Mouse (Mus musculus) cerebellum, postnatal 10 days (tissue): ENCODE measurements around the gene Kcng1.
A peak's percentile ranks its signal among the peaks of the same experiment; 100 is the strongest.

Source experiments
- DNase-seq, 2 experiments: peaks; one replicate each; pipeline ENCODE4 v3.0.0; 2021; ENCODE audit warnings: mixed read lengths in 2 of 2

Kcng1 gene

DNA sequence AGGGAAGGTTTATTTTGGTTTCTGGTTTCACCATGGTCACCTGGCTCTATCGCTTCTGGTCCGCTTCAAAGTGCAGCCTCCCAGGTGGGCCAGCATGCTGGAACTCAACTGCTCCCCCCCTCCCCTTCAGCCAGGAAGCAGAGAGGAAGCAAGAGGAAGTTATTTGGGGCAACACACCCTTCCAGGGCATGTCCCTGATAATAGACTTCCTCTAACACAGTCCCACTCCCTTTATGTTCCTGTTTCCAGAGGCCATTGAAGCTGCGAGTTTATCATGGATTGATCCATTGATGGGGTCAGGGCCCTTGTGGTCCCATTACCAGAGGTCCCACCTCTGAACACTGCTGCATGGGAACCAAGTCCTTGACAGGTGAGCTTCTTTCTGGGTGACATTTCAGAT, 21.4 kb downstream of the Kcng1 start:
- no peak for DNase-seq

DNA sequence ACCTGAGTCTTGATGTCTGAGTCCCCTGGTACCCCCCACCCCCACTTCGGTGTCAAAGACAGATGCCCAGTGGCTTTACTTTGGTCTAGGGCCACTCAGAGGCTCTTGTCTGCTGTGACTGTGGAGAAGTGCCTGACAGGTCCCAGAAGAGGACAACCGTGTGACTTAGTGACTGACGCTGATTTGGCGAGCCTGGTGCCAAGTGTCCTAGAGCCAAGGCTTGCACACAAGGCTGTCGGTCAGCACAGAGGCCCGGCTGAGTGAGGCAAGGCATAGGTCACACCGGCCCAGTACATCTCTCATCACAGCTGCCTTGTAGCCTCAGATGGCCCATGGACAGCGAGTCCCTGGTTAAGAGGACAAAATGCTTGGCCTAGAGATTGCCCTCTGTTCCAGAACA, 22.5 kb downstream of the Kcng1 start:
- no peak for DNase-seq

DNA sequence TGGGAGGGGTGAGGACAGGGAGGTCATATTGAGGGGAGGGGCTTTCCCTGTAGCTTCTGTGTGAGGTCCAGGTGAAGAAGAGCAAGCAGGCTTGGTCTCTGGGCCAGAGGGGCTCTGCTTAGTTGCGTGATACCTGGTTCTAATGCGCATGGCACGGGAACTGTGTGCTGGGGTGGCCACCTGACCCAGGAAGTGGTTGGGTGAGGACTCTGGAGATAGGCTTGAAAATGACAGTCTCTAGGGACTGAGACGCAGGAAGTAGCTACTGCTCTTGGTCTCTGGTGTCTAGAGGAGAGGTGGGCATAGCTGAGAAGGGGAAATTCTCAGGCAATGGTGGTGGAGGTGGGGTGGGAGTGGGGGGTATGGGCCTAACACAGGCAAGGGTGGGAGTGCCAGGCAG, 24.3 kb downstream of the Kcng1 start:
- no peak for DNase-seq

DNA sequence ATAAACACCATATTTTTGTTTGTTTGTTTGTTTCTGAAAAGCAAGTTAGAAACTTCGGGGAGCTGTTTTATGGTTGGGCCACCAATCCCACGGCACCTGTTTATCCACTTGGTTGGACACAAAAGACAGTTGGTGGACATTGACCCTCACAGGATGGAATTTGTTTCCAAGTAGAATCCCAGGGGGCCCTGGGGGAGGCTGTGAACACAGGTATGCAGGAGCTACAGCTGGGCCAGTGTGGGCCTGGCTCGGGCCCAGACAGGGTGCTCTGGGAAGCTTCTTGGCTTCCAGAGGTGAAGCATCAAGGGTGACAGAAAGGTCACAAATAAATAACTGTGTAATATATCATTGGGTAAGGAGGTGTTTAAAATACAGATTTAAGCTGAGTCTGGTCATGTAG, 25.0 kb downstream of the Kcng1 start:
- no peak for DNase-seq

DNA sequence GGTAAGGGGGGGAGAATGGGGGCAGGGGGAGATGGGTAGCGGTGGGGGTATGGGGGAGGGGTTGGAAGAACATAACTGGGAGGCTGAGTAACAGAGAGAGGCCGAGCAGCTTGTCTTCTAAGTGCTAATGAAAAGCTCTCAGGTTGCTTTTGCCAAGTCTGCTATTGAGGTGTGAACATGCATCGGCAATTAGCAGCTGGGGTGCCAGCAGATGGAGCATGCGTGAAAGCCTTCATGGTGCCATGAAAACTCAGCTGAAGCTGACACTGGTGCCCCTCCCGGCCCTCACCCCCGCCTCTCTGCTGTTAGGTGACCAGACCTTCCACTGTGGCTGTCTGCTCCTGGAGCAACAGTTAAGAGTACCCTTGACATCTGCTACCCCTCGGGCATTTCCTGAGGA, 27.7 kb downstream of the Kcng1 start:
- DNase-seq, result peak; percentile 68 to 69

DNA sequence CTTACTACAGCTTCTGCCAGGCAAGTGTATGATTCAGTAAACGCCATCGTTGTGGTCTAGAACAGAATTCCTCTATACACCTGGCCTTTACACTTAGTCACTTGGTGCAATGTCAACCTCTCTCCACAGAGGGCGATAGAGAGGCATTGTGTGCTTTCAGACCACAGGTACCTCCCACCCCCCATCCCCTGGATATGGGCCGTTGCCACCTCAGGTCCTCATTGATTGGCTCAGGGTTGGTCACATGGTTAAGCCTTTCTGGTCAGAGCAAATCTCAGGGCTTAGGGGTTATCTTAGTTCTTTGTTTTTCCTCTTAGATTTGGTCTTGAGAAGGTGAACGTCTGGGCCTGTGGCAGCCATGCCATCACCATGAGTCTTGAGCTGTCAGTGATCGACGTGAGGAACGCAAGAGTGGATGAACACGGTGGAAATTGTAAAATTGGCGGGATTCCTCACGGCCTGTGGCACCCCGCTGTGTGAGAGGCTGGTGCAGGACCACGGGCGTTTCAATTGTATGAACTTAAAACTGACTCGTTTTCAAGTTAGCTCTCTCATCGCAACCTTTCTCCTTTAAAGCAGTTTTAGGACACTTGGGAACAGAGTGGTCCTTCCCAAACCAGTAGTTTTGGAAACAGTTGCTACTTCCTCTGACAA, 28.8 kb downstream of the Kcng1 start:
- DNase-seq, result peak; percentile 73 to 81

DNA sequence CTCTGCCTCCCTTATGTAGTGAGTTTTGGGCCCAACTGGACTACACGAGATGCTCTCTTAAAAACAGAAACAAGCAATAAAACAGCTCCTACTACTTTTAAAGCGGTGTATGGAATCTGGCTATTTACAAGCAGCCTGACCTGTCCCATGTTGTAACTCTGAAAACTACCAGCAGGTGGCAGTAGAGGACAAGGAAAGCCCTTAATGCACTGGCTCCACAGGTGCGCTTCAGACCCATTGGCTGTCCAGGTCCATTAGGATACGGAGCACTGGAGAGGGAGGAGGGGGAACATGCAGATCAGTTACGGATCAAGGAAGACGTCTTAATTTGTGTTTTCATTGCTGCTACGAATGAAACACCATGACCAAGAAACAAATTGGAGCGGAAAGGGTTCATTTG, 31.3 kb downstream of the Kcng1 start:
- peak; percentile 95 to 99 for DNase-seq

DNA sequence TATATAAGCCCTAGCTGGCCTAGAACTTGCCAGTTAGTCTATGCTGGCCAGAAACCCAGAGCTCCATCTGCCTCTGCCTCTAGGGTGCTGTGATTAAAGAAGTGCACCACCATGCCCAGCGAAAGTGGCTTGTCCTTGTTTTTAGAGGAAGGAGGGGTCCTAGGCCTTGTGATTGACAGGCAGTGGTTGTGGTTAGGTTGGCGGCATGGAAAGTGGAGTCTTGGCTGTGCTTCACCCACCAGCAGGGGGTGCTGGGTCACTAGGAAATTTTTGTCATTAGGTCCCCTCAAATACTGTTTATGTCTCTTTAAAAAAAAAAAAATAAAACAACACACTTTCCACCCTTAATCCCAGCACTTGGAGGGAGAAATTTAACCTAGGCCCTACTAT, 32.7 kb downstream of the Kcng1 start:
- DNase-seq, result peak; percentile 74 to 75

DNA sequence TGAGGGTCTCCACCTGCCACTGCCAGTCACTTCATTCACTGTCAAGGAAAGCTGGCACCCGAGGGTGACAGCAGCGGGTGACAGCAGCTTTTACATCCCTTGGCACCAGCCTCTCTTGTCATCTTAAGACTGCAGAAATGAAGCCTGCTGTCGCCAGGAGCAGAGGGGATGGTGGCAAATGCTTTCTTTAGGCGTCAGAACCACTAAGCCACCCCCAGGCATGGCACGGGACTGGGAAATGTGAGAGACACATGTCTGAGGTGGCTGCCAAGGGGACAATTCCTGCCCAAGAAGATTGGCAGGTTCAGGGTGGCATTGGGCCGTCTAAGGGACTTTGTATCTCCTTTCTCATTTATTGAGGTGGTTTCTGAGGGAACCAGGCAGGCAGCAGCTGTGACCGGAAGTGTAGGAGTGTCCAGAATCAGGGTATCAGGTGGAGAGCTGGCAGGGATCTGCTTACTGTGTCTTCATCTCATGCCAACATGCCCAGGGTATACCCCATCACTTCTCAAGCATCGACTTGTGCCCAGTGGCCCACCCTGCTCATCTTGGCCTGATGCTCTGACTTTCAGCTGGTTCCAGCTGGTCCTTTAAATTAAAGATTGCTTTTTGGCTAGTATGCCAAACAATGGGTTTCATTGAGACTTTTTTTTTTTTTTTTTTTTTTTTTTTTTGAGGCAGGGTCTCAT, 33.2 kb downstream of the Kcng1 start:
- peak; percentile 72 to 85 for DNase-seq

DNA sequence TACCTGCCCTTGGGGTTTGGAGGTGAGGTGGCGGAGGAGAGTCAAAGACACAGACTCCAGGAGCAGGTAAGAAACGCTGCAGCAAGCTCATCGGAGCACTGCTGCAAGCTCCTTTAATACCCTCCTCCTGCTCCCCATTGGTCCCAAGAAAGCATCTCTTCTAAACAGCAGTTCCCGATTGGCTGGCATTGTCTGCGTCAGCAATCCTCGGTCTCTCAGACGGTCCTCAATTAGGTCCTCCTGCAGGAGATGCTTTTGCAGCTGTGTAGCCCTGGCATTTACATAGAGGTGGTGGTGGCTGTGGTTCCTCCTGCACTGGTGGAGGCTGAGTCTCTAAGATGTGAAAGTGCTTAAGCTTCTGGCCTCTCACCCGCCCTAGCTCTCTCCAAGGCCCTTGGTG, 36.0 kb downstream of the Kcng1 start:
- DNase-seq, result no peak

DNA sequence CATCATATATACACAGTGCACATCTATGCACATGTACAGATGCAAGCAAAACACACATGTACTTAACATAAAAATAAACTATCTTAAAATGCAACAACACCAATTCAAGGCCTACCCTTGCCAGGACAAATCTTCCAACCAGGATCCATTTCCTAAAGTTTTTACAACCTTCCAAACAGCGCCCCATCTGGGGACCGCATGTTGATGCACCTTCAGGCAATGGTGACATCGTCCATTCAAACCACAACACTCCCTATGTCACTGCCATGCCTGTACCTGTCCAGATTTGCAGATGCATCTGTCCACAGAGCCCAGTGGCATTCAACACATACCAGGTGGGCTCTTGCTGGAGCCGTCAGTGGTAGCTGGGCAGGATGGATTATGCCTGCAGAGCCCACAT, 38.3 kb downstream of the Kcng1 start:
- no peak for DNase-seq

DNA sequence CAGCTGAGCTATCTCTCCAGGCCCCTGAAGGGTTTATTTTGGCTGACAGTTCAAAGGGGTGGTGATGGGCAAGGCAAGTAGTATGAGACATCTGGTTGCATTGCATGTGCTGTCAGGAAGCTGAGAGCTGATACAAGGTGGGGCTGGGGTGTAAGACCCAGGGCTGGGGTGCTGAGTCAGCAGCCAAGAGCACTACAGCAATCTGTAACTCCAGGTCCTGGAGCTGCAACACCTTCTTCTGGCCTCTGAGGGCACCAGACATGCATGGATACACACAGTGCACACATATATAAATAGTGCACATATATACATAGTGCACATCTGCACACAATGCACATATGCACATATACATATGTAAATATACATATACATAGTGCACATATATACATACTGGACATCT, 38.7 kb downstream of the Kcng1 start:
- DNase-seq, result no peak

DNA sequence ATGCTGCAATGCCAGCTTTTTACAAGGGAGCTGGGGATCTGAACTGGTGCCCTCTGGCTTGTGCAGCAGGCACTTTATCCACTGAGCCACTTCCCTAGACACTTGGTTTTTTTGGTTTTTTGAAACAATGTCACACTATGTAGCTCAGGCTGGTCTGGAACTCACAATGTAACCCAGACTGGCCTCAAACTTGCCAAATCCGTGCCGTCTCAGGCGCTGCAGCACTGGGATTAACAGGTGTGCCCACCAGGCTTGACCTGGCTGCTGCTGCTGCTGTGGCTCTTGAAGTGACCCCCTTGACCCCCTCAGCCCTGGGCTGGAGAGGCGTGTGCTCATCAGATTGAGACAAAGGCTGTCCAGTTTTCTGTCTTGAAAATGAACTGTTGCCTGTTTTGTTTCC, 43.2 kb downstream of the Kcng1 start:
- no peak for DNase-seq

DNA sequence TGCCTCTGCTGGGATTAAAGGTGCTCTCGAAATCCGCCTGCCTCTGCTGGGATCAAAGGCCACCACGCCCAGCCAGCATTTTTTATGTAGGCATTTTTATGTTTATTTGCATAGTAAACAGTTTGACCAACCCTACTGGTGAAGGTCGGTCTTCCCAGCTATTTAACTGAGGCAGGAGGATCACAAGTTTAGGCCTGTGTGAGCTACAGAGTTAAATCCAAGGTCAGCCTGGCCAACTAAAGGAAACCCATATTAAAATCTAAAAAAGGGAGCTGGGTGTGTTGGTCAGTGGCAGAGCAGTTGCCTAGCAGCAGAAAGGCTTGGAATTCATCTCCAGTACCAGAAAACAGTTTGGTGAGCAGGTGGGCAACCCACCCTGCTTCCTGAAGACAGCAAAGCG, 48.2 kb downstream of the Kcng1 start:
- no peak for DNase-seq

DNA sequence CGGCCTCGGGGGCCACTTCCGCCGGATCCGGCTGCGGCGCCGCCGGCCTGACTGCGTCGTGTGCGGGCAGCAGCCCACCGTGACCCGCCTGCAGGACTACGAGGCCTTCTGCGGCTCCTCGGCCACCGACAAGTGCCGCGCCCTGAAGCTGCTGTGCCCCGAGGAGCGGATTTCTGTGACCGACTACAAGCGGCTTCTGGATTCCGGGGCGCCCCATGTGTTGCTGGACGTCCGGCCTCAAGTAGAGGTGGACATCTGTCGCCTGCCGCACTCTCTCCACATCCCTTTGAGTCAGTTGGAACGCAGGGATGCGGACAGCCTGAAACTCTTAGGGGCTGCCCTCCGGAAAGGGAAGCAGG, 50.1 kb downstream of the Kcng1 start:
- no peak for DNase-seq

DNA sequence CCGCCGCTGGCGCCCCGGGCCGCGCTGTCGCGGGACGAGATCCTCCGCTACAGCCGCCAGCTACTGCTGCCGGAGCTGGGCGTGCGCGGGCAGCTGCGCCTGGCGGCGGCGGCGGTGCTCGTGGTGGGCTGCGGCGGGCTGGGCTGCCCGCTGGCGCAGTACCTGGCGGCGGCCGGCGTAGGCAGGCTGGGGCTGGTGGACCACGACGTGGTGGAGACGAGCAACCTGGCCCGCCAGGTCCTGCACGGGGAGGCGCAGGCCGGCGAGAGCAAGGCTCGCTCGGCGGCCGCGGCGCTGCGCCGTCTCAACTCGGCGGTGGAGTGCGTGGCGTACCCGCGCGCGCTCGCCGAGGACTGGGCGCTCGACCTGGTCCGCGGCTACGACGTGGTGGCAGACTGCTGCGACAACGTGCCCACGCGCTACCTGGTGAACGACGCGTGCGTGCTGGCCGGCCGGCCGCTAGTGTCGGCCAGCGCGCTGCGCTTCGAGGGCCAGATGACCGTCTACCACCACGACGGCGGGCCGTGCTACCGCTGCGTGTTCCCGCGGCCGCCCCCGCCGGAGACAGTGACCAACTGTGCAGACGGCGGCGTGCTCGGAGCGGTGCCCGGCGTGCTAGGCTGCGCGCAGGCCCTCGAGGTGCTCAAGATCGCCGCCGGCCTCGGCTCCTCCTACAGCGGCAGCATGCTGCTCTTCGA, 50.6 kb downstream of the Kcng1 start:
- DNase-seq, result peak; percentile 52 to 69

DNA sequence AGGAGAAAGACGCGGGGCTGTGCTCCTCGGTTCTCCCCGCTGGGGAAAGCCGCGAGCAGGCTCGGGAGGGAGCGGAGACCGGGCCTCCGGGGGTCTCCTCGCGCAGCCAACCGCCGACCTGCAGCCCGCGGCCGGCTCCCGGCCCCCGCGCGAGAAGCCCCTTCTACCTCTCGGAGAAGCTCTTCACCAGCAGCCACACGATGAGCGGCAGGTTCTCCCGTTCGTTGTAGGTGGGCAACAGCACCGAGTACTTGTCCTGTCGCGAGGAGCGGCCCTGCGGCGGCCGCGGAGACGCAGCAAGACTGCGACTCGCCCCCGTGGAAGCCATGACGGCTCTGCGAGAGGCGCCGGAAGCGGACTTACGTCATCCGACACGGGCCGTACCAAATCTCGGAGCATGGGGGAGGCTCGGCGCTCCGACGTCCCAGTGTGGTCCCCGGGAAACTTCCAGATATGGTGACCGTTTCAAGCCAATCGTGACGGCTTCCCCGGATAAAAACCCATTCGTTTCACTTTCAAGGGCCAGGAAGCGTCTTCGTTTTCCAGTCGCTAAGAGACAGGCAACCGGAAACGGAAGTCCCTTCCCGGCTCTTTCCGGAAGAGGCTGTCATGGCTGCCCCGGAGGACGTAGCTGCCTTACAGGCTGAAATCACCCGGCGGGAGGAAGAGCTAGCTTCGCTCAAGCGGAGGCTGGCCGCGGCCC, 51.4 kb downstream of the Kcng1 start, which contains the start of the genes Gm20716, Dpm1 and Mocs3:
Gene Gm20716, minus strand, starts transcription at position 339 of the 703 bp plus-strand sequence.
Gene Dpm1, minus strand, starts transcription at position 566 of the 703 bp plus-strand sequence.
Gene Mocs3, plus strand, starts transcription at position 597 of the 703 bp plus-strand sequence.
- peak; percentile 87 to 91 for DNase-seq

DNA sequence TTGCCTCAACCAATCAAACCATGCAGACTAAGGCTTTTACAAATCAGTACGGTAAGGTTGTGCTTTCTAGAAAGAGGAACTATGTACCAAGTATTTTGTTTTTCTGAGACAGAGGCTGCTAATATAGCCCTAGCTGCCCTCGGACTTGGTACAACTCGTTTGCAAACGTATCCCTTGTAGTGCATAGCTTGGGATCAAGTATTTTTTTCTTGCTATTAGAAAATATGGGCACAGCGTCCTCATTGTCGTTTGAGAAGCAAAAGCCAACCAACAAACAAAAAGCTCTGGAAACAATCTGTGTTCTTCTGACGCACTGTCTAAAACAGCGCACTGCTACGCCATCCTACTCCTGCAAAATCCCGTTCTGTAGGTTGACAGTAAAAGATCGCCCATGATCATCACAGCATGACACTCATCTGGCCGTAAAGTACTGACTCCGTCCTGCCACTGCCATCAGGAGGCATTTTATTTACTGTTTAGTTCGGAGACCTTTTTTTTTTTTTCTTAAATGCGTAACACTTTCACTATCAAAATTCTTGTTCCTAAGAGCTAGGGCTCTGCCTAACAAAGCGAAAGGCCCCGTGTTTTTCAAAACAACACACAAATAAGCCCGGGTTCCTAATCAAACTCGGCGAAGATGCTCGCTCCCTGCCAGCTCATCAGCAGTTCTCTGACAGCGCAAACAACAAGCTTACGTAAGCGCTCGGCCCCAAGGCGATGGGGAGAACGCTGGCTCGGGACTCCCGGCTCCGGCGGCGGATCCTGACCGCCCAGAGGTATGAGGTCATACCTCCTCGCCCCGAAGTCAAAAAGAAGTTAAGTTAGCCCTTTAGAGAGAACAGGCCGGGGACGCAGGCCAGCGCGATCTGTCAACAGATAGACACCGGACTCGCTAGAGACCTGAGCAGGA, 52.2 kb downstream of the Kcng1 start:
- no peak for DNase-seq

DNA sequence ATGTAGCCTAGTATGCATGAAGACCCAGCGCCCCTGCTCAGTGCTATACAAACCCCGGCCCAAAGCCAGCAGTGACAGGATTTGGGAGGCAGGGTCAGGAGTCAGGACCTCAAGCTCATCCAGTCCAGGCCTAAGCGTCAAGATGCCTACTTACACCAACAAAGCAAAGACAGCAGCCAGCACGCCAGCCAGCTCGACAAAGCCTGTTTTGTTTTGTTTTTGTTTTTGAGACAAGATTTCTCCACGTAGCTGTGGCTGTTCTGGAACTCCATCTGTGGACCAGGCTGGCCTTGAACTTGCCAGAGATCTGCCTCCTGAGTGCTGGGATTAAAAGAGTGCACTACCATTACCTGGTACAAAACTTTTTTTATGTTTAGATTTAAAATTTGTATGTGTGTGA, 58.2 kb downstream of the Kcng1 start:
- no peak for DNase-seq

DNA sequence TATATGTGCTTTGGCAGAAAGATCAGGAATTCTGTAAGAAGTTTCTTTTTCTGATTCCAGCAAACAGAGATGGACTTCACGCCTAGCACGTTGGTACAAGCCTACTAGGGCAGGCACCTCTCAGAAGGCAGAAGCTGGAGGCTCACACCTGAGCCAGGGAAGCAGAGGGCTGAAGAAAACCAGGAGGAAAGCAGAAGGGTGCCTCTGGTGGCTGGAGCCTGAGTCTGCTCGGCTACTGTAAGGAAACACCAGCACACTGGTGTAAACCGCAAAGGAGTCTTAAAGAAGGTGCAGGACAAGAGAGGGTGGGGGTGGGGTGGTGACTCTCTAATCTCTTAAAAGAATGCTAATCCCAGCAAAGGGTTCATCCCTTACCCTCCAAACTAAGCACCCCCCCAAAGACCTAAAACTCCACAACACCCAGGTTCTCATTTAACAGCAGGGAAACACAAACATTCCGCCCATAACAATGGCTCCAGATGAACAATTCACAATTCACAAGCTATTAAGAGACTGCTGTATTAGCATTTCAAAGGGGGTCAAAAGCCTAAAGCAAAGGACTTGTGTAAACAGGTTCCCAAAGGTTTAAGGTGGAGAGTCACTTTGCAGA, 67.6 kb downstream of the Kcng1 start:
- DNase-seq, result no peak
